Mouse (Mus musculus) liver, adult 2 months (tissue): ENCODE results near the gene Podnl1.

Source experiments
- CTCF ChIP-seq: fragments of 200-500 bp; IDR thresholded peaks from 2 replicates; pipeline ENCODE4 v1.5.1; 2011; ENCODE audit warnings: low read depth, low read length, control low read depth
- POLR2A ChIP-seq: fragments of 200-500 bp; IDR thresholded peaks from 2 replicates; pipeline ENCODE4 v1.6.1; 2011; ENCODE audit warnings: low read length, control low read depth; ENCODE audit not compliant: insufficient read depth; ENCODE audit errors: extremely low read depth

DNA sequence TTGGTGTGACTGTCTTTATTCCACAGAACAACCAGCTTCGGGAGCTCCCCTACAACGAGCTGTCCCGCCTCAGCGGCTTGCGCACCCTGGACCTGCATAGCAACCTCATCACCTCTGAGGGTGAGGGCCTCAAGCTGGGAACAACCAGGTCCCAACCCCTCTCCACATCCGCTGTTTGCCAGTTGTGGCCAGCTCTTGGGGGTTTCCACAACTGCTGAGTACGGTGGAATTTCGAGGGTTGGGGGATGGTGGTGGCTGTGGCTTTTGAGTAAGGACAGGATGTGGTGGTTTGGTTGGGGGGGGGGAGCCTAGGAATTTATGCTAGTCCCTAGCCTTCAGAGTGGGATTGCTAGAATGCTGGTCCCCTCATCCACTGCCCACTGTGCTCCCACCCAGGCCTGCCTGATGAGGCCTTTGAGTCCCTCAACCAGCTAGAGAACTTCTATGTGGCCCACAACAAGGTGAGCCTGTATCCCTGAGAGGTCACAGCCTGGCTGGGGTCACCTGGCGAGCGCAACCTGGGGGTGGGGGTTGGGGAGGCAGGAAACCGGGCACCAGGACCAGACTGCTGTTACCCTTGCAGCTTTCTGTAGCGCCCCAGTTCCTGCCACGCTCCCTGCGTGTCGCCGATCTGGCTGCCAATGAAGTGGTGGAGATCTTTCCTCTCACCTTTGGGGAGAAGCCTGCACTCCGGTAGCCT is 1.6 kb downstream of the Podnl1 start:
- TF ChIP-seq POLR2A (no peak), CTCF (no peak)
